Mouse (Mus musculus): Measurements from ENCODE around the gene Nphp1. TPM values are rescaled to one million over a fixed set of nuclear protein-coding genes. Genes with fewer than 3 reads are reported as not detected.

Gene Nphp1
- polyA plus RNA-seq, 1 experiment from 2014 or later: 17.3 TPM

Other genes starting within 250 kb of the Nphp1 start
- 0.36 and 0.81 TPM in 2 replicates for gene Prom2, start 247.4 kb downstream of the Nphp1 start, polyA plus RNA-seq (2015; fragmentation: Nextera tagmentation; extraction: Ambion mirVana)
- gene Zfp661, start 201.8 kb downstream of the Nphp1 start, polyA plus RNA-seq (2015; fragmentation: Nextera tagmentation; extraction: Ambion mirVana): 1.7 and 2.3 TPM in 2 replicates
- gene Mrps5, start 201.7 kb downstream of the Nphp1 start, polyA plus RNA-seq (2015; fragmentation: Nextera tagmentation; extraction: Ambion mirVana): 152 and 158 TPM in 2 replicates
- 1.1 and 4.6 TPM in 2 replicates for gene Mal, start 132.2 kb downstream of the Nphp1 start, polyA plus RNA-seq (2015; fragmentation: Nextera tagmentation; extraction: Ambion mirVana)
- 1.7 and 2.5 TPM in 2 replicates for gene Mall, start 59.0 kb downstream of the Nphp1 start, polyA plus RNA-seq (2015; fragmentation: Nextera tagmentation; extraction: Ambion mirVana)
- gene Mtln, start 3.6 kb upstream of the Nphp1 start, polyA plus RNA-seq (2015; fragmentation: Nextera tagmentation; extraction: Ambion mirVana): 54.4 and 57.5 TPM in 2 replicates
- 33.4 and 34.1 TPM in 2 replicates for gene Bub1, start 43.0 kb upstream of the Nphp1 start, polyA plus RNA-seq (2015; fragmentation: Nextera tagmentation; extraction: Ambion mirVana)
- 3.3 and 3.6 TPM in 2 replicates for gene Acoxl, start 50.0 kb upstream of the Nphp1 start, polyA plus RNA-seq (2015; fragmentation: Nextera tagmentation; extraction: Ambion mirVana)